Comparison of ENCODE assay signal across 12 mouse cellular contexts in genomic region chr6:48573280-48573679, GRCm38 (mm10). TPM values are rescaled to one million over a fixed set of nuclear protein-coding genes. Genes with fewer than 3 reads are reported as not detected.
A peak's percentile ranks its signal among the peaks of the same experiment; 100 is the strongest.
DNase-seq lines count a peak whose midpoint lies in the region; ATAC-seq lines count a peak whose summit lies in the region.
"Had no signal": no experiment of that assay in that cellular context is flagged by ENCODE, and none has a peak within 500 bp of the region (broad histone marks: within the 10 kb centered on the region; RNA-seq: fewer than 3 reads in every experiment).

No protein-coding gene starts in this region.

- no peak overlapping the region for H3K4me3 ChIP-seq in brown adipose tissue, adult 24 weeks (ENCODE audit: insufficient read depth, low read depth, low read length)
- H3K4me3 ChIP-seq in limb, embryonic 10.5 days, result no peak overlapping the region
- H3K4me3 ChIP-seq in midbrain, embryonic 13.5 days (replicated peaks), result no peak overlapping the region

- peaks cover 23% of the 10 kb centered on the region for H3K4me1 ChIP-seq in brown adipose tissue, adult 24 weeks (ENCODE audit: control insufficient read depth, insufficient read depth, insufficient read length, low read length)
- peaks cover 27% of the 10 kb centered on the region for H3K4me1 ChIP-seq in limb, embryonic 10.5 days
- H3K4me1 ChIP-seq in midbrain, embryonic 13.5 days (replicated peaks), result no peaks in the 10 kb centered on the region

- intact Hi-C loops in heart, postnatal 10 days (cut with DNase I), result no loop called here

- no peaks in the 10 kb centered on the region for H3K27me3 ChIP-seq in limb, embryonic 10.5 days (ENCODE audit: low read depth, poor library complexity, severe bottlenecking)
- H3K27me3 ChIP-seq in midbrain, embryonic 13.5 days, result no peaks in the 10 kb centered on the region

- H3K36me3 ChIP-seq in limb, embryonic 10.5 days, result peaks cover 20% of the 10 kb centered on the region
- peaks cover 21% of the 10 kb centered on the region for H3K36me3 ChIP-seq in midbrain, embryonic 13.5 days

- no peaks in the 10 kb centered on the region for H3K9me3 ChIP-seq in limb, embryonic 10.5 days (replicated peaks)
- no peaks in the 10 kb centered on the region for H3K9me3 ChIP-seq in midbrain, embryonic 13.5 days

- H3K27ac ChIP-seq in brown adipose tissue, adult 24 weeks (replicated peaks; ENCODE audit: low read depth, low read length), result peak overlapping the region; percentile 74
- H3K27ac ChIP-seq in limb, embryonic 10.5 days, result peak overlapping the region; percentile 78
- H3K27ac ChIP-seq in midbrain, embryonic 13.5 days, result no peak overlapping the region

- H3K9ac ChIP-seq in midbrain, embryonic 13.5 days (replicated peaks), result no peak overlapping the region

- H3K4me2 ChIP-seq in midbrain, embryonic 13.5 days (replicated peaks), result no peak overlapping the region

- 12% methylated on average over 10 of the region's 10 CpGs for WGBS in limb, embryonic 10.5 days
- 80% methylated on average over 10 of the region's 10 CpGs for WGBS in midbrain, embryonic 13.5 days

- ATAC-seq in midbrain, embryonic 13.5 days, result no peak
- ATAC-seq in frontal cortex, adult (ENCODE audit: low TSS enrichment), result no peak

- DNase-seq in embryo, embryonic 9.5 days (ENCODE audit: extremely low spot score), result peak; percentile 60
- peak; percentile 52 to 59 for DNase-seq in heart, postnatal 10 days
- peak; percentile 76 for DNase-seq in limb, embryonic 10.5 days (ENCODE audit: low spot score)
- no peak for DNase-seq in layer of hippocampus, adult 11-12 months (ENCODE audit: low spot score)
- DNase-seq in left cerebral cortex, adult 18-20 months (ENCODE audit: low spot score in 2 of 2), result no peak

RNA-seq across cellular contexts. Expression of gene Rarres2, which starts 0.7 kb away (rescaled TPM):
- 260 and 356 TPM in 2 replicates for polyA plus RNA-seq in brown adipose tissue, adult 24 weeks (2012; ENCODE audit: insufficient read depth, insufficient read length, missing spikeins)
- 100 to 1,000 TPM in 1 of 2 experiments, 10 to 100 TPM in 1; 86.7 to 106 TPM for total RNA-seq in heart, postnatal 10 days (2021)
- 6.1 and 7.3 TPM in 2 replicates for polyA plus RNA-seq in limb, embryonic 10.5 days (2016; fragmentation: Nextera tagmentation; extraction: Ambion mirVana)
- 2.5 and 2.9 TPM in 2 replicates for polyA plus RNA-seq in midbrain, embryonic 13.5 days (2015; fragmentation: Nextera tagmentation; extraction: Ambion mirVana)
- total RNA-seq in left cerebral cortex, adult 18-20 months (2021), result 10 to 100 TPM; 12.0 to 14.4 TPM
- total RNA-seq: hematopoietic stem cell, adult 5-6 weeks; monocyte, adult 5-6 weeks had no signal

RNA-seq across cellular contexts. Expression of gene Gm45021, which starts 16.1 kb away (rescaled TPM):
- not detected in 2 replicates for polyA plus RNA-seq in brown adipose tissue, adult 24 weeks (2012; ENCODE audit: insufficient read depth, insufficient read length, missing spikeins)
- total RNA-seq in heart, postnatal 10 days (2021), result not detected
- polyA plus RNA-seq in limb, embryonic 10.5 days (2016; fragmentation: Nextera tagmentation; extraction: Ambion mirVana), result not detected in 2 replicates
- not detected in 2 replicates for polyA plus RNA-seq in midbrain, embryonic 13.5 days (2015; fragmentation: Nextera tagmentation; extraction: Ambion mirVana)
- total RNA-seq in left cerebral cortex, adult 18-20 months (2021), result not detected
- total RNA-seq: adrenal gland, postnatal 36 days; hematopoietic stem cell, adult 5-6 weeks; left cerebral cortex, postnatal 36 days; monocyte, adult 5-6 weeks had no signal

RNA-seq across cellular contexts. Expression of gene Lrrc61, which starts 18.7 kb away (rescaled TPM):
- 9.1 and 22.4 TPM in 2 replicates for polyA plus RNA-seq in brown adipose tissue, adult 24 weeks (2012; ENCODE audit: insufficient read depth, insufficient read length, missing spikeins)
- total RNA-seq in heart, postnatal 10 days (2021), result 10 to 100 TPM; 12.4 to 16.7 TPM
- 13.1 and 17.2 TPM in 2 replicates for polyA plus RNA-seq in limb, embryonic 10.5 days (2016; fragmentation: Nextera tagmentation; extraction: Ambion mirVana)
- polyA plus RNA-seq in midbrain, embryonic 13.5 days (2015; fragmentation: Nextera tagmentation; extraction: Ambion mirVana), result 20.8 and 21.2 TPM in 2 replicates
- total RNA-seq in left cerebral cortex, adult 18-20 months (2021), result 10 to 100 TPM; 35.4 to 40.3 TPM

RNA-seq across cellular contexts. Expression of gene Repin1, which starts 20.4 kb away (rescaled TPM):
- 14.1 and 17.4 TPM in 2 replicates for polyA plus RNA-seq in brown adipose tissue, adult 24 weeks (2012; ENCODE audit: insufficient read depth, insufficient read length, missing spikeins)
- total RNA-seq in heart, postnatal 10 days (2021), result 10 to 100 TPM; 24.3 to 27.7 TPM
- polyA plus RNA-seq in limb, embryonic 10.5 days (2016; fragmentation: Nextera tagmentation; extraction: Ambion mirVana), result 53.1 and 57.3 TPM in 2 replicates
- 44.6 and 47.2 TPM in 2 replicates for polyA plus RNA-seq in midbrain, embryonic 13.5 days (2015; fragmentation: Nextera tagmentation; extraction: Ambion mirVana)
- 10 to 100 TPM; 55.0 to 58.6 TPM for total RNA-seq in left cerebral cortex, adult 18-20 months (2021)

RNA-seq across cellular contexts. Expression of gene Gm44965, which starts 20.5 kb away (rescaled TPM):
- not detected in 2 replicates for polyA plus RNA-seq in brown adipose tissue, adult 24 weeks (2012; ENCODE audit: insufficient read depth, insufficient read length, missing spikeins)
- 1 to 10 TPM in 1 of 2 experiments, not detected in 1; 5.4 TPM for total RNA-seq in heart, postnatal 10 days (2021)
- not detected in 2 replicates for polyA plus RNA-seq in limb, embryonic 10.5 days (2016; fragmentation: Nextera tagmentation; extraction: Ambion mirVana)
- 1.0 TPM in 1 of 2 replicates, not detected in the other for polyA plus RNA-seq in midbrain, embryonic 13.5 days (2015; fragmentation: Nextera tagmentation; extraction: Ambion mirVana)
- not detected for total RNA-seq in left cerebral cortex, adult 18-20 months (2021)
- total RNA-seq: adrenal gland, postnatal 36 days; left cerebral cortex, postnatal 36 days had no signal

Comparison
In these comparisons a context has a peak if more than half of its experiments do, and no peak if none do; other contexts are left out.
1. DNase-seq: peak in embryo, embryonic 9.5 days (single experiment), heart, postnatal 10 days (2 of 2) and limb, embryonic 10.5 days (single experiment); none in layer of hippocampus, adult 11-12 months (single experiment) and left cerebral cortex, adult 18-20 months (0 of 2).
2. RNA of gene Rarres2, which starts 0.7 kb away (polyA plus RNA-seq): 260 to 356 TPM in brown adipose tissue, adult 24 weeks; 6.1 to 7.3 TPM in limb, embryonic 10.5 days and 2.5 to 2.9 TPM in midbrain, embryonic 13.5 days; every median in the first group is over 10 times any median in the second.